Mouse (Mus musculus) stomach, embryonic 14.5 days (tissue): ENCODE measurements at regions not wholly inside any gene's neighbourhood (a gene's known extent, or its start where the extent isn't known, plus 50 kb on each side); places are given as distances from the start of the nearest gene placed in this dataset.

ENCODE experiments used
- ATAC-seq: fragments of 200-750 bp; cut with Nextera tagmentation; 2 replicates; pipeline ENCODE4 v1.8.0; 2017; ENCODE audit warnings: low read depth, moderate TSS enrichment; ENCODE audit not compliant: insufficient number of reproducible peaks, insufficient read depth, low FRiP score
- H3K27ac ChIP-seq: fragments of 300-500 bp; sonication (generic); 2 replicates; pipeline ENCODE4 v1.5.1; 2014; ENCODE audit warnings: mild to moderate bottlenecking, low read length, moderate library complexity, mixed read lengths
- H3K27me3 ChIP-seq: fragments of 300-500 bp; sonication (generic); 2 replicates; pipeline ENCODE4 v1.6.1; 2014; ENCODE audit warnings: low read length, control low read depth, mixed read lengths; ENCODE audit not compliant: control insufficient read depth, insufficient read depth
- H3K36me3 ChIP-seq: fragments of 300-500 bp; sonication (generic); 2 replicates; pipeline ENCODE4 v1.6.1; 2014; ENCODE audit warnings: mild to moderate bottlenecking, control low read depth, low read length, moderate library complexity, mixed read lengths; ENCODE audit not compliant: control insufficient read depth, insufficient read depth
- H3K4me1 ChIP-seq: fragments of 300-500 bp; sonication (generic); 2 replicates; pipeline ENCODE4 v1.6.1; 2014; ENCODE audit warnings: low read length, control low read depth, mixed read lengths; ENCODE audit not compliant: control insufficient read depth, insufficient read depth
- H3K4me2 ChIP-seq: fragments of 300-500 bp; sonication (generic); replicated peaks from 2 replicates; pipeline ENCODE4 v1.6.1; 2014; ENCODE audit warnings: low read depth, low read length, control low read depth
- H3K4me3 ChIP-seq: fragments of 300-500 bp; sonication (generic); 2 replicates; pipeline ENCODE4 v1.5.1; 2014; ENCODE audit warnings: low read depth, low read length, control low read depth
- H3K9ac ChIP-seq: fragments of 300-500 bp; sonication (generic); replicated peaks from 2 replicates; pipeline ENCODE4 v1.6.1; 2014; ENCODE audit warnings: low read depth, mild to moderate bottlenecking, control low read depth, low read length, moderate library complexity, mixed read lengths
- H3K9me3 ChIP-seq: fragments of 300-500 bp; sonication (generic); 2 replicates; pipeline ENCODE4 v1.6.1; 2016; ENCODE audit warnings: low read depth, low read length, control low read depth; ENCODE audit not compliant: control insufficient read depth
- WGBS: fragments of 180-500 bp; shearing (Covaris S2); extraction: QIAGEN DNeasy Blood & Tissue Kit; methylation state at CpG from one replicate; pipeline ENCODE4 v1.1.7; 2014; 5-methylcytosine and 5-hydroxymethylcytosine counted together

GRCm38 (mm10) chr10:100199090-100199690 is 136.3 kb upstream of the Gm4301 start:
- 50% methylated on average over 8 of the region's 8 CpGs for WGBS
- no peaks in the 10 kb centered on the region for H3K4me1 ChIP-seq
- ATAC-seq: no peak

GRCm38 (mm10) chr10:100200431-100200830 is 135.0 kb upstream of the Gm4301 start:
- H3K4me3 ChIP-seq: no peak overlapping the region
- no peak overlapping the region for H3K27ac ChIP-seq
- no peak for ATAC-seq
- 0 out of 2 replicates have a peak overlapping the region, but pooled peaks have one; percentile 2 for H3K4me2 ChIP-seq
- H3K4me1 ChIP-seq: no peaks in the 10 kb centered on the region
- no peaks in the 10 kb centered on the region for H3K27me3 ChIP-seq
- 17% methylated on average over 8 of the region's 8 CpGs for WGBS
- H3K9me3 ChIP-seq: no peaks in the 10 kb centered on the region
- H3K36me3 ChIP-seq: no peaks in the 10 kb centered on the region
- H3K9ac ChIP-seq: no peak overlapping the region

More at GRCm38 (mm10) chr10:100199090-100199690, 136.3 kb upstream of the Gm4301 start:
- H3K27me3 ChIP-seq: no peaks in the 10 kb centered on the region
- no peak overlapping the region for H3K9ac ChIP-seq
- H3K4me3 ChIP-seq: no peak overlapping the region
- H3K9me3 ChIP-seq: no peaks in the 10 kb centered on the region
- no peak overlapping the region for H3K27ac ChIP-seq
- H3K4me2 ChIP-seq: no peak overlapping the region
- H3K36me3 ChIP-seq: no peaks in the 10 kb centered on the region

GRCm38 (mm10) chr10:100206617-100207530 is 128.6 kb upstream of the Gm4301 start:
- 84% methylated on average over 10 of the region's 10 CpGs for WGBS
- Histone ChIP-seq H3K36me3 (no peaks in the 10 kb centered on the region), H3K4me2 (no peak overlapping the region), H3K4me3 (no peak overlapping the region), H3K9ac (no peak overlapping the region), H3K9me3 (no peaks in the 10 kb centered on the region), H3K27ac (no peak overlapping the region), H3K27me3 (no peaks in the 10 kb centered on the region), H3K4me1 (no peaks in the 10 kb centered on the region)
- ATAC-seq: no peak

- Histone ChIP-seq H3K4me2 (no peak overlapping the region), H3K4me3 (no peak overlapping the region), H3K27ac (no peak overlapping the region), H3K9me3 (no peaks in the 10 kb centered on the region), H3K36me3 (no peaks in the 10 kb centered on the region), H3K27me3 (no peaks in the 10 kb centered on the region), H3K4me1 (no peaks in the 10 kb centered on the region), H3K9ac (no peak overlapping the region)
- no peak for ATAC-seq
- WGBS: 52% methylated on average over 7 of the region's 7 CpGs
These were observed 124.8 kb upstream of the Gm4301 start for GRCm38 (mm10) chr10:100210684-100211083.

GRCm38 (mm10) chr10:100224459-100225097 is 110.9 kb upstream of the Gm4301 start:
- Histone ChIP-seq H3K9ac (no peak overlapping the region), H3K27me3 (no peaks in the 10 kb centered on the region), H3K4me2 (no peak overlapping the region), H3K4me1 (no peaks in the 10 kb centered on the region), H3K4me3 (no peak overlapping the region), H3K9me3 (no peaks in the 10 kb centered on the region), H3K27ac (no peak overlapping the region), H3K36me3 (no peaks in the 10 kb centered on the region)
- 69% methylated on average over 3 of the region's 3 CpGs for WGBS
- ATAC-seq: no peak

GRCm38 (mm10) chr10:100259235-100259900 is 76.1 kb upstream of the Gm4301 start:
- Histone ChIP-seq H3K9ac (no peak overlapping the region), H3K4me2 (no peak overlapping the region), H3K9me3 (no peaks in the 10 kb centered on the region), H3K4me3 (no peak overlapping the region), H3K27ac (no peak overlapping the region), H3K4me1 (no peaks in the 10 kb centered on the region), H3K27me3 (no peaks in the 10 kb centered on the region), H3K36me3 (no peaks in the 10 kb centered on the region)
- peak; percentile 61; the same call in 1 of the 2 replicates for ATAC-seq
- WGBS: 59% methylated on average over 4 of the region's 4 CpGs

GRCm38 (mm10) chr10:100263447-100263846 is 72.0 kb upstream of the Gm4301 start:
- H3K4me3 ChIP-seq: no peak overlapping the region
- H3K9me3 ChIP-seq: no peaks in the 10 kb centered on the region
- no peak for ATAC-seq
- H3K4me2 ChIP-seq: no peak overlapping the region
- H3K27me3 ChIP-seq: no peaks in the 10 kb centered on the region
- WGBS: 46% methylated on average over 2 of the region's 2 CpGs
- H3K4me1 ChIP-seq: no peaks in the 10 kb centered on the region
- H3K9ac ChIP-seq: no peak overlapping the region
- no peak overlapping the region for H3K27ac ChIP-seq
- H3K36me3 ChIP-seq: no peaks in the 10 kb centered on the region

- H3K4me2 ChIP-seq: no peak overlapping the region
- no peak overlapping the region for H3K9ac ChIP-seq
- no peaks in the 10 kb centered on the region for H3K4me1 ChIP-seq
- H3K27me3 ChIP-seq: no peaks in the 10 kb centered on the region
- no peak overlapping the region for H3K4me3 ChIP-seq
- ATAC-seq: no peak
- no peaks in the 10 kb centered on the region for H3K9me3 ChIP-seq
- 15% methylated on average over 2 of the region's 2 CpGs for WGBS
- H3K36me3 ChIP-seq: no peaks in the 10 kb centered on the region
- H3K27ac ChIP-seq: no peak overlapping the region
These were observed 71.4 kb upstream of the Gm4301 start for GRCm38 (mm10) chr10:100264066-100264465.
